Mouse (Mus musculus) forebrain, postnatal 0 days (tissue): ENCODE results near the gene Meaf6. TPM values are rescaled to one million over a fixed set of nuclear protein-coding genes. Genes with fewer than 3 reads are reported as not detected.

Experiments used
- ATAC-seq: fragments of 200-750 bp; cut with Nextera tagmentation; 2 replicates; pipeline ENCODE4 v1.8.0; 2017; ENCODE audit warnings: mild to moderate bottlenecking, moderate library complexity
- DNase-seq: peaks from one replicate; pipeline ENCODE4 v3.0.0-alpha.2; 2015
- H3K27ac ChIP-seq: fragments of 300-500 bp; sonication (generic); 2 replicates; pipeline ENCODE4 v1.5.1; 2014; ENCODE audit warnings: low read depth, mild to moderate bottlenecking, antibody characterized with exemption, low read length, moderate library complexity, mixed read lengths
- H3K27me3 ChIP-seq: fragments of 300-500 bp; sonication (generic); 2 replicates; pipeline ENCODE4 v1.6.1; 2014; ENCODE audit warnings: mild to moderate bottlenecking, low read length, mixed read lengths; ENCODE audit not compliant: insufficient read depth
- H3K36me3 ChIP-seq: fragments of 300-500 bp; sonication (generic); 2 replicates; pipeline ENCODE4 v1.6.1; 2014; ENCODE audit warnings: mild to moderate bottlenecking, moderate library complexity; ENCODE audit not compliant: insufficient read depth
- H3K4me1 ChIP-seq: fragments of 300-500 bp; sonication (generic); 2 replicates; pipeline ENCODE4 v1.6.1; 2014; ENCODE audit warnings: antibody characterized with exemption; ENCODE audit not compliant: insufficient read depth
- H3K4me2 ChIP-seq: fragments of 300-500 bp; sonication (generic); 2 replicates; pipeline ENCODE4 v1.6.1; 2014; ENCODE audit warnings: low read depth, mild to moderate bottlenecking, moderate library complexity
- H3K4me3 ChIP-seq: fragments of 300-500 bp; sonication (generic); 2 replicates; pipeline ENCODE4 v1.5.1; 2014; ENCODE audit warnings: low read depth, low read length, mixed read lengths
- H3K9ac ChIP-seq: fragments of 300-500 bp; sonication (generic); 2 replicates; pipeline ENCODE4 v1.6.1; 2014; ENCODE audit warnings: mild to moderate bottlenecking
- H3K9me3 ChIP-seq: fragments of 300-500 bp; sonication (generic); 2 replicates; pipeline ENCODE4 v1.6.1; 2016; ENCODE audit warnings: low read length
- CTCF ChIP-seq: sonication (generic); IDR thresholded peaks from 2 replicates; pipeline ENCODE4 v1.5.1; 2016; ENCODE audit warnings: antibody characterized with exemption, control low read depth, low read depth
- WGBS: fragments of 180-500 bp; shearing (Covaris S2); extraction: QIAGEN DNeasy Blood & Tissue Kit; methylation state at CpG from one replicate; pipeline ENCODE4 v1.1.7; 2014; 5-methylcytosine and 5-hydroxymethylcytosine counted together
- polyA plus RNA-seq: library from polyadenylated mRNA; unstranded; fragments of >200 nt; fragmentation: Nextera tagmentation; extraction: Ambion mirVana; gene quantifications from 2 replicates; pipeline ENCODE4 v1.2.1, GENCODE M21; 2015
- total RNA-seq: library from RNA; depleted of rRNA; stranded (reverse); fragments of >200 nt; gene quantifications from 2 replicates; pipeline ENCODE4 v1.2.3, GENCODE M21; 2014; rRNA removed

Meaf6 gene
- 112 and 129 TPM in 2 replicates for total RNA-seq
- 134 and 153 TPM in 2 replicates for polyA plus RNA-seq

- WGBS, result 1% methylated on average over 63 of the region's 63 CpGs
- peak; percentile 88 for TF ChIP-seq CTCF
- H3K27me3 ChIP-seq, result no peaks in the 10 kb centered on the region
Observed at GRCm38 (mm10) chr4:125084403-125085345, at the start of gene Meaf6. Meaf6 (plus strand) TSS chr4:125085134.

GRCm38 (mm10) chr4:125044454-125044853 is 40.5 kb upstream of the Meaf6 start:
- Histone ChIP-seq H3K27ac (no peak overlapping the region), H3K4me1 (no peaks in the 10 kb centered on the region), H3K4me3 (no peak overlapping the region), H3K27me3 (no peaks in the 10 kb centered on the region), H3K4me2 (no peak overlapping the region), H3K9ac (no peak overlapping the region), H3K36me3 (peaks cover 80% of the 10 kb centered on the region), H3K9me3 (no peaks in the 10 kb centered on the region)
- WGBS, result 88% methylated on average over 7 of the region's 7 CpGs
- TF ChIP-seq CTCF, result no peak
- no peak for ATAC-seq
- no peak for DNase-seq

More at GRCm38 (mm10) chr4:125084403-125085345, at the start of gene Meaf6:
- peaks cover 13% of the 10 kb centered on the region; the same call in 1 of the 2 replicates for H3K4me1 ChIP-seq
- H3K27ac ChIP-seq, result peak within 1 kb of the TSS; percentile 99
- H3K9me3 ChIP-seq, result no peaks in the 10 kb centered on the region
- H3K9ac ChIP-seq, result peak within 1 kb of the TSS; percentile 92
- ATAC-seq (peak; percentile 94), DNase-seq (peak; percentile 94)
- peak within 1 kb of the TSS; percentile 77 for H3K4me2 ChIP-seq
- H3K4me3 ChIP-seq, result peak within 1 kb of the TSS; percentile 100
- peaks cover 28% of the 10 kb centered on the region for H3K36me3 ChIP-seq

- Histone ChIP-seq H3K27me3 (no peaks in the 10 kb centered on the region), H3K4me1 (no peaks in the 10 kb centered on the region), H3K4me3 (no peak overlapping the region), H3K27ac (no peak overlapping the region), H3K36me3 (peaks cover 54% of the 10 kb centered on the region), H3K9me3 (no peaks in the 10 kb centered on the region), H3K4me2 (no peak overlapping the region), H3K9ac (no peak overlapping the region)
- no peak for ATAC-seq
- no peak for DNase-seq
- WGBS, result 93% methylated on average over 9 of the region's 9 CpGs
- no peak for TF ChIP-seq CTCF
Observed at GRCm38 (mm10) chr4:125055385-125055784, 29.5 kb upstream of the Meaf6 start.

- no peak for TF ChIP-seq CTCF
- Histone ChIP-seq H3K4me3 (no peak overlapping the region), H3K4me1 (no peaks in the 10 kb centered on the region), H3K36me3 (peaks cover 46% of the 10 kb centered on the region), H3K9me3 (no peaks in the 10 kb centered on the region), H3K9ac (no peak overlapping the region), H3K27me3 (no peaks in the 10 kb centered on the region), H3K4me2 (no peak overlapping the region), H3K27ac (no peak overlapping the region)
- no peak for ATAC-seq
- WGBS, result 92% methylated on average over 4 of the region's 4 CpGs
- no peak for DNase-seq
Observed at GRCm38 (mm10) chr4:125056476-125056875, 28.5 kb upstream of the Meaf6 start.

- H3K9me3 ChIP-seq, result no peaks in the 10 kb centered on the region
- peaks cover 38% of the 10 kb centered on the region for H3K36me3 ChIP-seq
- no peak overlapping the region for H3K9ac ChIP-seq
- DNase-seq, result no peak
- TF ChIP-seq CTCF, result no peak
- H3K4me1 ChIP-seq, result no peaks in the 10 kb centered on the region
- no peaks in the 10 kb centered on the region for H3K27me3 ChIP-seq
- no peak overlapping the region for H3K4me2 ChIP-seq
- WGBS, result 58% methylated on average over 3 of the region's 3 CpGs
- no peak overlapping the region for H3K4me3 ChIP-seq
- H3K27ac ChIP-seq, result no peak overlapping the region
- ATAC-seq, result no peak
Observed at GRCm38 (mm10) chr4:125057273-125057672, 27.7 kb upstream of the Meaf6 start.

- H3K4me1 ChIP-seq, result no peaks in the 10 kb centered on the region
- no peaks in the 10 kb centered on the region for H3K9me3 ChIP-seq
- H3K9ac ChIP-seq, result no peak overlapping the region
- H3K36me3 ChIP-seq, result peaks cover 32% of the 10 kb centered on the region
- no peaks in the 10 kb centered on the region for H3K27me3 ChIP-seq
- ATAC-seq (no peak), DNase-seq (no peak)
- no peak for TF ChIP-seq CTCF
- no peak overlapping the region for H3K4me2 ChIP-seq
- WGBS, result 56% methylated on average over 5 of the region's 5 CpGs
- no peak overlapping the region for H3K27ac ChIP-seq
- H3K4me3 ChIP-seq, result no peak overlapping the region
Observed at GRCm38 (mm10) chr4:125058033-125058432, 26.9 kb upstream of the Meaf6 start.

- 1% methylated on average over 8 of the region's 8 CpGs for WGBS
- Histone ChIP-seq H3K9ac (no peak overlapping the region), H3K4me2 (peak overlapping the region; percentile 44), H3K9me3 (no peaks in the 10 kb centered on the region), H3K27ac (no peak overlapping the region), H3K4me3 (no peak overlapping the region), H3K27me3 (no peaks in the 10 kb centered on the region), H3K4me1 (no peaks in the 10 kb centered on the region), H3K36me3 (peaks cover 22% of the 10 kb centered on the region)
- ATAC-seq, result peak; percentile 83
- peak; percentile 87 for TF ChIP-seq CTCF
- DNase-seq, result peak; percentile 64
Observed at GRCm38 (mm10) chr4:125059025-125059424, 25.9 kb upstream of the Meaf6 start.
